Mouse (Mus musculus) mouse embryonic stem cell (cell line): ENCODE measurements around the gene Enox1.
"Not testable (repeated sequence)": the region's sequence is repeated elsewhere in the genome, so short reads cannot be mapped to it uniquely, and the experiment has no call there.

Experiments used
- in situ Hi-C, 2 experiments: fragments of 300-500 bp; cut with MboI; formaldehyde crosslinking; loops; 1 replicate in 1 of 2; 3 replicates in 1 of 2; pipeline ENCODE4 v1.14.3; 2019 to 2020; ENCODE audit warnings: low sequenced_read_pairs in 2 of 2, low pct_unique_long_range_greater_than_20kb in 1 of 2, mixed read lengths in 1 of 2; ENCODE audit not compliant: unreplicated experiment in 1 of 2

The Enox1 gene

GRCm38 (mm10) chr14:77519701-77520100 lies 363.1 kb downstream of the Enox1 start:
- in situ Hi-C loops: no loop called here

GRCm38 (mm10) chr14:77524303-77524702 lies 367.7 kb downstream of the Enox1 start:
- in situ Hi-C loops: no loop called here

DNA sequence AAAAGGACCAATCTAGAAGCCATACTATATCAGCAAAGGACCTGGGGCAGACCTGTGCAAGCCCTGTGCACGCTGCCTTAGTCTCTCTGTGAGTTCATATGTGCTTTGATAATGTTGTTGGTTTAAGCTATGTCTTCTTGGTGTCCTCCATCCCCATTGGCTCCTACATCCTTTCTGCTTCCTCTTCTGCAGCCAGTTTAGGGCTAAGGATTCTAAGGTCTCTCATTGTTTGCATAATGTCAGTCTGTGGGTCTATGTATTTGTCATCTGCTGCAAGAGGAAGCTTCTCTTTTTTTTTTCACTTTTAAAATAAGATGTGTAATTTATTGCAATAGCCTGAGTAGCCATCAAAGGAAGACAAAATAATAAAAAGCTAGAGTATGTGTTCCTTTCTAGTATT lies 369.7 kb downstream of the Enox1 start:
- in situ Hi-C loops: no loop called here

GRCm38 (mm10) chr14:77529201-77529600 lies 372.6 kb downstream of the Enox1 start:
- in situ Hi-C loops: no loop called here

- in situ Hi-C loops: no loop called here
Measured at GRCm38 (mm10) chr14:77529621-77530020, 373.1 kb downstream of the Enox1 start.

GRCm38 (mm10) chr14:77533638-77534037 lies 377.1 kb downstream of the Enox1 start:
- in situ Hi-C loops: no loop called here

GRCm38 (mm10) chr14:77534120-77534519 lies 377.6 kb downstream of the Enox1 start:
- in situ Hi-C loops: no loop called here

DNA sequence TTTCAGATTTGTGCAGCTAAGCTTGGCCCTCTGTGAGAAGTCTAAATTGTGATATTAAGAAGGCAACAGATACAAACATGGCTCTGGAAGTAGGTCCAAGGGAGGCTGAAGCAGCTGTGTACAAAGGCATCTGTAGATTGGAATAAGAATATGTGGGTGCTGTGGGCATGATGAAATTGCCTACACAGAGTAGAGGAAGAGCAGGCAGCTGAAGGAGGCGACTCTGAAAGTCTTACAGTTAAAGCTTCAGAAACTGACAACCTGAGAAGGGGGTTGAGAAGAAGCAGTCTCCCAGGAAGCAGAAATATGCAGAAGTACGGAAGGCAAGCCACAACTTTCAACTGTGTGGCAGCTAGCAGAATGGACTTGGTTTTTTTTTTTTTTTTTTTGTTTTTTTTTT lies 380.0 kb downstream of the Enox1 start:
- in situ Hi-C loops: no loop called here

DNA sequence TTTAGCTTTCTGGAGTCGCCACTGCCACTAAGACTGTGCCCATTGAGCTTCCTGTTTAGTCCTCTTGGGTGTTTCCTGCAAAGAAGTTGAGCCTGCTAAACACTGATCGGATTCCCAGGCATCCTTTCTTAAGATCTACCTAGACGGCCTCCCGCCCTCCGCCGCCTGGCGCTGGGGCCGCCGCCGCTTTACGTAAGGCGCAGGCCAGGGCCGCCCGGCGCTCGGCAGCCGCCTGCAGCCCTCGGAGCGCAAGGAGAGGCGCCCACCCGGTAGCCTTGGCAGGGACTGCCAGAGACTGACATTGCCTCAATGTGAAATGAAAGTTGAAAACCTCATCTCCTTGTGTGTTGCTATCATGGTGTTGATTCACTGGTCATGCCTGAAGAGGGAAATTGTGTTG lies 383.0 kb downstream of the Enox1 start:
- in situ Hi-C loops: not testable (repeated sequence)

GRCm38 (mm10) chr14:77541925-77542324 lies 385.4 kb downstream of the Enox1 start:
- in situ Hi-C loops: no loop called here

DNA sequence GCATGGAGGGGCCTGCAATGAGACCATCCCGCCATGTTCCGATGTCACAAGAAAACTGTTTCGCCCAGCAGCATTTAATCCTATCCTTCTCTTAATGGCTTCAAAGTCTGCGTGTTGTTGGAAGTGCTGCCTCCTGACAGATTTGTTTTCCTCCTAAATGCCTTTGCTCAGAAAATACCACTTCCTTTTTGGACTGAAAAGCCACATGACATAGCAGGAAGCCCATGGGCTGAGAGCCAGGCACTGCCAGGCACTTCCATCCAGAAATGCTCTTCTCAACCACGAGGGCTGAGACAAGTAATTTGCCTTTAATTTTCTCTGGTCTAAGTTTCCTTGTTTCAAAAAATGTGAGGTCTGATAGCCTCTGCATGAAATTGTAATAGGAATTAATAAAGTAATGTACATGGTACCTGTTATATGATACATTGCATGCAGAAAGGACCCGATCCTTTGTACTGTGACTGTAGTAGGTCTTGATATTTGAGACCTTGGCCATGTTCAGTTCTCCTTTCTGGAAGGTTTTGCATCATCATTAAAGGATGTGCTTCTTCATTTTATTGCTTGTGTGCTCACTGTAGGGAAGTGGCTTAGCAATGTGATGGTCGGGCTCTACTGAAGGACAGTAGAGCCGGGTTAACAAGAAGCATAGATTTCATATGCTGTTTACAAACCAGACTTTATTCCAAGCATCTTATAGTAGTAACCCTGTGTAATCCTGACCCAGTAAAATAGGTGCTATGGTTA lies 390.1 kb downstream of the Enox1 start:
- in situ Hi-C loops: no loop called here

GRCm38 (mm10) chr14:77547351-77547750 lies 390.8 kb downstream of the Enox1 start:
- in situ Hi-C loops: no loop called here

DNA sequence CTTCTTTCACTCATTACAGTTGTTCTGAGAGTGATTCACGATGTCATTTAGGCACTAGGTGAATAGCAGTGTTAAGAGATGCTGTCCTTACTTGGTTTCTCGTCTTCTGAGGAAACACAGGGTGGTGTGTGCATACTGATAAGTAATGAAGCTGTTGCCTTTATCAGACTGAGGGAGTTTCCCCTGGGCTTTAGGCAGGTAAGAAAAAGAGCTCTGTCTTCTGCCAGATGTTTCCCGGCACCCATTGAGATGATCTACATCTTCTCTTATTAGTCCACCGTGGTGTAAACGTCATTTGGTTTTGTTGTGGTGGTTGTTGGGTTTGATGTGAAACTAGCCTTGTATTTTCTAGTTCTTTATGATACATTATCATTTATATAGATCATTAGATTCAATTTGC lies 392.4 kb downstream of the Enox1 start:
- in situ Hi-C loops: no loop called here

- in situ Hi-C loops: no loop called here
Measured at GRCm38 (mm10) chr14:77557446-77558070, 401.0 kb downstream of the Enox1 start.

DNA sequence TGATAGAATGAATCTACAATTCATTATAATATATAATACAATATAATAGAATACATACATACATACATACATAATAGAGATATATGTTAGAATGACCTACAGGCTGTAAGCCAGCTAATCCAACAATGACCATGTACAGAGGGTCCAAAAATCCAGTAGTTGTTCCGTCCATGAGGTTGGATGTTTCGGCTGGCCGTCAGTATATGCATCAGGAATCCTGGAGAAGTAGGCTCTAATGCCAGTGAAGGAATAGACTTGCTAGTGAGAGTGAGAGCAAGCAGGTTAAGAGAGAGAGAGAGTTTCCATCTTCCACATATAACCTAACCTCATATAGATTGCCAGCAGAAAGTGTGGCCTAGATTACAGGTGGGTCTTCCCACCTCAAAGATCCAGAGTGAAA lies 402.3 kb downstream of the Enox1 start:
- in situ Hi-C loops: no loop called here

GRCm38 (mm10) chr14:77559792-77560191 lies 403.2 kb downstream of the Enox1 start:
- in situ Hi-C loops: no loop called here

- in situ Hi-C loops: no loop called here
Measured at GRCm38 (mm10) chr14:77561808-77562583, 405.4 kb downstream of the Enox1 start.

DNA sequence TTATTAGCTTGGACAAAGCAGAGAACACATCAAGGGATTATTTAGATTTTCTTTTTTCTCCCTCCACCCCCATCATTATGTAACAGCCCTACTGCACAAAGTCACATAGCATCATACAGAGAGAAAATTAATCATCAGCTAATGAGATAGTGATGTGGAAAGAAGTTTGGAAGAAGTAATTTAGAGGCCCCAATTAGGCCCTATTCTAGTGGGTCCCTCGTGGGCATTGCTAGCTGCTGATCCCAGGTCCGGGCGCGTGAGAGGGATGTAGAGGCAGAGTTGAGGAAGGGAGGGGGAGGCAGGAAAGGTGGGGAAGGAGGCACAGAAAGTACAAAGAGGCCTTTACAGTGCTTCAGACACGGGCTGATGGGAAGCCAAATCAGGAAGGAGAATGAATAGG lies 407.4 kb downstream of the Enox1 start:
- in situ Hi-C loops: no loop called here

- in situ Hi-C loops: no loop called here
Measured at GRCm38 (mm10) chr14:77567120-77567519, 410.6 kb downstream of the Enox1 start.
